Mouse (Mus musculus) adrenal gland, postnatal 14 days (tissue): ENCODE results near the gene AI481877. TPM values are rescaled to one million over a fixed set of nuclear protein-coding genes. Genes with fewer than 3 reads are reported as not detected.

Experiments used
- DNase-seq: peaks from one replicate; pipeline ENCODE4 v3.0.0; 2021; ENCODE audit warnings: mixed read lengths
- total RNA-seq: library from RNA; stranded (reverse); gene quantifications from 2 replicates; pipeline ENCODE4 v1.2.3, GENCODE M21; 2021

AI481877 gene
- total RNA-seq, 1 experiment from 2014 or later: not detected

DNA sequence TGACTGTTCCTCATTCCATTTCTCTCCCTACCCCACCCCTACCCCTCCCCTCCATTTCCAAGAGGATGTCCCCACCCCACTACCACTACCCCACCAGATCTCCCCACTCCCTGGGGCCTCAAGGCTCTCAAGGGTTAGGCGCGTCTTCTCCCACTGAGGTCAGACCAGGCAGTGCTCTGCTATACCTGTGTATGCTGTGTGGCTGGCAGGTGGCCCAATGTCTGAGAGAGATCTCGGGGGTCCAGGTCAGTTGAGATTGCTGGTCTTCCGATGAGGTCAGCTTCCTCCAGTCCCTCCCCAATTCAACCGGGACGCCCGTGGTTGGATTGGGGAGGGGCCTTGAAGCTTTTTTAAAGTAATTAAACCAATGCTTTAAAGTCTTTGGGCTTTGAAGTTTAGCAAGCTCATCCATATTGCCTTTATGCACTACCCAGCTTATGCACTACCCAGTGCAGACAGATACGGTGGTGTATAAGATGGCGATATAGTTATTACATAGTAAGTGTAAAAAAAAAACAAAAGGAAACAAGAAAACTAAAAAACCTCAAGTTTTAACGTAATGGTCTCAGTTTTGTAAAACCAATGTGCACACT, 104.4 kb downstream of the AI481877 start:
- DNase-seq: peak; percentile 18

DNA sequence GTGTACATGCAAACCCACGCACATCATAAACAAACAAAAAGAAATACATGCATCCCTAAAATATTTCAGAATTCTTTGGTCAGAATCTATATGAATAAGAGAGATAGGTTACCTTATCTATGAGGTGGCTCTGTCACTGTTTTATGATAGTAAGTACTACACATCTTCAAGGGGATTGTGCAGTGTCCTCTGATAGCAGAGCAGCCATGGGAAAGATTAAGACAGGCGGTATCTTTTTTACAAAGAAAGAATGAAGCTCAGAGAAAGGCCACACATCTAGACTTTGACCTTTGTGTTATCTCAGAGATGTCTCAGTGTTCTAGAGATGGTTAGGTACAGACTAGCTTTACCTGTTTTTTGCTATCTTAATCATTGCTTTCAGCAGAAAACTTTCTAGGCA, 121.9 kb downstream of the AI481877 start:
- no peak for DNase-seq

DNA sequence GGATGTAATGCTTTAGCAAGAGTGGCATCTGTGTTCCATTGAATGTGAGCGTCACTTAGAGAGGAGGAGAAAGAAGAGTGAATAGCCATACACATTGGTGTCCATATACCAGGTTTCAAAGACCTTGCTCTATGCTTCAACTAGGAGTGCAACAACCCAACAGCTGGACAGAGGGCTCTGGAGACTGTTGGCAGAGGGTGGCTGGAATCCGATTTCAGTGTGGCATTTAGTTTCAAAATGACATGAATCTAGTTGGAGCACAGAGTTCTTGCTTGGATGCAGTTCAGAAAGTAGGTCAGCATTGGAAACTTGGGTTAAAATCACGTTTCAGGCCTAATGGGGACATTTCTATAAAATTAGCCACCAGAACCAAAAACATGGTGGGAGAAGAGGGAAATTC, 123.6 kb downstream of the AI481877 start:
- DNase-seq: peak; percentile 20

DNA sequence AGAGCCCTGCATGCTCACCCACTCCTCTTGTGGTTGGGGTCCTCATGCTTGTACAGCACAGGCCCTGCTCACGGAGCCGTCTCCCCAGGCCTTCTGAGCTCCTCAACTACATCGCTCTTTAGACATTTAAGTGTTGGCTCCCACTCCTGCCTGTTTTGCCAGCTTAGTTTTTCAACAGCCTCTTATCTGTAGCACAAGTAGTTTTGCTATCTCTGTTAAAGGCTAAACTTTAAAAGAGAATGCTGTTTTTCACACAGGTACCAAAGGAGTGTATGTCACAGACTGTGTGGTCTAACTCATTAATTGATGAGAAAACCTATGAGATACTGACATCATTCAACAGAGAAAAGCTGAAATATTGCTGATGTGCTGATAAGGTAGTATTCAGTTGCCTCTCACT, 127.3 kb downstream of the AI481877 start:
- no peak for DNase-seq

DNA sequence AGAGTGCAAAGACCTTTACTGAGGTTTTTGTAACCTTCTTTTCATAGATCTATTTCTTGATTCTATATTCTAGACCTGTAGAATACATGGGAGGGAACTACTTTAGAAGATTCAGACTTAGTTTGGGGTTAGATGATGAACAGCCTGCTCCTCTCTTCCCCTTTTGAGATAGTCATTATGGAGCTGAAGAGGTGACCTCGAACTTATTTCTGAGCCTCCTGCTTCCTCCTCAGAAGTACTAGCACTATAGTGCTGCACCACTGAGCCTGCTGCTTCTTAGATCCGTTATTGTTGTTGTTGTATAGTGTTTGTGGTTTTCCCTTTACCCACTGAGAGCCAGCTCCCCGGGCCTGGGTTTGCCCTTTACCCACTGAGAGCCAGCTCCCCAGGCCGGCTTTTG, 129.1 kb downstream of the AI481877 start:
- no peak for DNase-seq

DNA sequence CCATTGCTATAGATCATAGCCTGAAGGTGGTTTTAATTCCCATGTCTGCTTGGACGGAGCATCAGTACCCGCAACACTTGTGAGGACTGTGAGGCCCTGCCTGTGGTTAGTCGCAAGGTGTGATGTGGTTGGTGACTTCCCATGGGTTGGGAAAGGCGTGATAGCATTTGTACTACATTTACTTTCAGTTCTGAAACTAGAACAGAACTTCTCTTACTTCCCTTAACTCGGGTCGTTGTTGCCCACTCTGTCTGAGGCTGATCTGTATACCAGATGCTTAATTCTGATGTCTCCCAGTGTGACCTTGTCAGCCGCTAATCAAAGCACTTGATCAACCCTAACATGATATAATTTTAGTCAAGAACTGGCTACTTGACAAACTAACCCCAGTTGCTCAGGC, 129.6 kb downstream of the AI481877 start:
- no peak for DNase-seq

DNA sequence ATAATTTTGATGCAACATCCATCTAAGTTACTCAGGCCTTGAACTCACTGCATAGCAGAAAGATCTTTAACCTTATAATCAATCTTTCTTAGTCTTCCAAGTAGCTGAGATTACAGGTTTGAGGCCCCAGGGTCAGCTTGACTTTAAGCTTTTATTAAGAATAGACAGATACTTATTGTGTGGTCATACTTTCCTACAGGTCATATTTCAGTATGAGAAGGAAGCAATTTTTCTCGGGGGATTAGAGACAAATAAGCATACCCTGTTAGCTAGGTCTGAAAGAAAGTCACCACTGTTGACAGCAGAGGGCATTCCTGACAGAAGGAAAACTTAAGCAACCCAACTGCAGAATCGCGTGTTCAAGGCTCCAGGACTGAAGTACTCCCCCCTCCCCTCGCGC, 130.8 kb downstream of the AI481877 start:
- DNase-seq: no peak

DNA sequence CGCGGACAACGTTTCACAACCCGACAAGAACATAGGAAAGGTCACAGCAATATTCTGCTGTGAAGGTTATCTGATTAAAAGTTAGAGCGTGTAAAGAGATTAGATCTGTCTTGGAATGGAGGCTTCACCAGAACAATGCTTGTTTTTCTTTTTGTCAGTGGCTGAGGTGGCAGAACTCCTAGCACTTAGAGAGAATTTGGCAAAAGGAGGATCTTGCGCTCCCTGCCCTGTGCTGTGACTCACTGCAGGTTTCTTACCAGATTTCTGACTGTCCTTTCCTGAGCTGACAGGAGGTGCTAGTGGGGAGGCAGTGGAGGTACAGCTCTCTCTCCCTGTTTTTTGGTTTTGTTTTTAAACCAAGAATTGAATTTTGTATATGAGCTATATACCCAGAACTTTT, 131.8 kb downstream of the AI481877 start:
- peak; percentile 28 for DNase-seq

DNA sequence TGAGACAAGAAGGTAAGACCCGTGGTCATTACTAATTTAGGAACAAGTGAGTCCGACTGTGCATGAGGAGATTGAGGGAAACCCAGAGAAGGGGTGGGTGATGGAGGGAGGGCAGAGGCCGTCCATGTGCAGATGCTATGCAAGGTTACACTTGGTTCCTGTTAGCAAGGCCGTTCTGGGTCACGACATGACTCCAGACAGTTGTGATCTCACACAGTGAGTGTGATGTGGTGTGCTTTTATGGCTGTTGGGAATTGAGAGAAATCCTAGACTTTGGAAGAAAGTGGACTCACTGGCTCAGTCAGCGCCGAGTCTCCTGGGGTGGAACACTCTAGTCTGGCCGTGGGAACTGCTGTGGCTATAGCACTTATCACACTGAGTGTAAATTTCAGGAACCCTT, 132.6 kb downstream of the AI481877 start:
- DNase-seq: no peak

DNA sequence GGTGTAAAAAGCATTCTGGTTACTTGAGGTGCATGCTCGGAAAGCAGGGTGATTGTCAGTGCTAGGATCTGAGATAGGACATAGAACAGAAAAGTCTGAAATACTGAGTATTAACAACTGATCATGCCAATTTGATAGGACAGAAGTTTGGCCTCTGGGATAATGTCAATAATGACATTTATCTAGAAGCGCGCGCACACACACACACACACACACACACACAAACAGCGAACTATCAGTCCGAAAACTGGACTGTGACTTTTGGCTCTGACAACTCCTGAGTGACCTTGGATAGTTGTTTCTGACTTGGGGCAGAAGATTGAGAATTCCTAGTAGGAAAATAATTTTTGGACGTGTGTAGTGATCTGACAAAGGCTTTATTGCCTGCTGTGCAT, 135.0 kb downstream of the AI481877 start:
- no peak for DNase-seq

DNA sequence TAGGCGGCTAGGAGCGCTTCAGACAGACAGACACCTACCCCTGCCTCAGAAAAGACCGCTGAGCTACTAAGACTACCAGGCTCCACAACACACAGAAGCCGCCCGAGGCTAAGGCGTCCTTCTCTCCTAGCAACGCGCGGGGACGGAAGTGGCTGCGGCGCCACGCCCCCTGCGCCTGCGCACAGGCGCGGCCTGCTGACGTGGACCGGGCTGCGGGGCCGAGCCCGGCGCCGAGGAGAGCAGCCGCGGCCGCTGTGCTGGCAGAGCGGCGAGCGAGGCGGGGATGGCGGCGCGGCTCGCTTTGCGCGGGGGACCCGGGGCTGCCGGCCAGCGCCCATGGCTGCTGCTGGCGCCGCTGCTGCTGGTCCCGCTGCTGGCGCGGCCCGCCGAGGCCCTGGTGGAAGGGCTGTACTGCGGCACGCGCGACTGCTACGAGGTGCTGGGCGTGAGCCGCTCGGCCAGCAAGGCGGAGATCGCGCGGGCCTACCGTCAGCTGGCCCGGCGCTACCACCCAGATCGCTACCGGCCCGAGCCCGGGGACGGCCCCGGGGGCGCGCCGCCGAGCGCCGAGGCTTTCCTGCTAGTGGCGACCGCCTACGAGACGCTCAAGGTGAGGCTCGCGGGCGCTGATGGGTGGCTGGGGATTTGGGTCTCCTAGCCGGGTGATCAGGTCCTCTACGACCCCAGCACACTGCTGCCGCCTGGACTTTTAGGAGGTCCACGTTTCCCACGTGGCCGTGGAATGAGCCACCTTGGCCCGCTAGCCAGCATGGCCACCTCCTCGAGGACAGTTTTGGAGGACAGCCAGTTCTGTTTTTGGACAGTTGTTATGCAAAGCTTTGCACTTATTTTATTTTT, 135.6 kb downstream of the AI481877 start, which contains the start of gene Gm20503:
Gm20503 (plus strand) TSS at position 263 of the 858 bp plus-strand sequence.
- peak; percentile 95 for DNase-seq

DNA sequence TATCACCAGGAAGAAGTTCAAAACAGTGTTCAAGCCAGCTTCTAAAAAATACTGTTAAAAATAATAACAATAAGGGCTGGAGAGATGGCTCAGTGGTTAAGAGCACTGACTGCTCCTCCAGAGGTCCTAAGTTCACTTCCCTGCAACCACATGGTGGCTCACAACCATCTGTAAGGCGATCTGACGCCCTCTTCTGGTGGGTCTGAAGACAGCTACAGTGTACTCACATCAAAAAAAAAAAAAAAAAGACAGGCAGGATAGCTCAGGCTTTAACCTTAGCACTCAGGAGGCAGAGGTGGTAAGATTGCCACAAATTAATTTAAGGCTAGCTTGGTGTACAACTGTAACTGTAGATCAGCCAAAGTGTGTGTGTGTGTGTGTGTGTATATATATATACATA, 138.2 kb downstream of the AI481877 start:
- DNase-seq: peak; percentile 72

DNA sequence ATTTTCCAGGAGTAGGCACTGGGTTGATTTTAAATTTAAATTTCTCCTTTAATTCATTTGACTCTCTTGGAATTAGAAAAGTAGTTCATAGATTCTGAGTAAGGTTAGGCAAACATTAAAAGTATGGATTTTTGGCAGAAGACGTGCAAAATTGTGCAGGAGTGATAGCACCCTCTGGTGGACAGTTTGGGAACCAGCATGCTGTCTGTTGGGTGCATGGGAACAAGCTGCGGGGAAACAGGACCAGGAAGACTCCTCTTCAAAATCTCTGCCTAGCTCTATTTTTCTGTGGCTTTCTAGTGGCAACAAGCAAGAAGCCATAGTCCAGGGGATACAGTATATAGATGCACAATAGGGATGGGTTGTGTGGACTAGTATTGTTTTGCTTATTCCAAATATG, 139.1 kb downstream of the AI481877 start:
- peak; percentile 83 for DNase-seq

DNA sequence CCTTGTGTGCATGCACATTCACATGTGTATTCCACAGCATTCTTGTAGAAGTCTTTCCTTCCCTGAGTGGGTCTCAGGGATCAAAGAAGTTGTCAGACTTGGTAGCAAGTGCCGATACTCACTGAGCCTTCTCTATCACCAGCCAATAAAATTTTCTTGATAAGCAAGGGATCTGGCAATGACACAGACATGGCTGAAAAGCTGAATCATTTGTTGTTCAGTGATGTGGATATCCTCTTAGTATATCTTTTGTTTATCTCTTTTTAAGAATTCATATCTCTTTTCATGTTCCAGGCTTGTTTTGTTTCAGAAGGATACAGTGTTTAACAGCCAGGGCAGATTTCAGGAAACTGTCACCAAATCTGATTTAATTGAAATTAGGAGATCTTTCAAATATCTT, 140.1 kb downstream of the AI481877 start:
- no peak for DNase-seq

DNA sequence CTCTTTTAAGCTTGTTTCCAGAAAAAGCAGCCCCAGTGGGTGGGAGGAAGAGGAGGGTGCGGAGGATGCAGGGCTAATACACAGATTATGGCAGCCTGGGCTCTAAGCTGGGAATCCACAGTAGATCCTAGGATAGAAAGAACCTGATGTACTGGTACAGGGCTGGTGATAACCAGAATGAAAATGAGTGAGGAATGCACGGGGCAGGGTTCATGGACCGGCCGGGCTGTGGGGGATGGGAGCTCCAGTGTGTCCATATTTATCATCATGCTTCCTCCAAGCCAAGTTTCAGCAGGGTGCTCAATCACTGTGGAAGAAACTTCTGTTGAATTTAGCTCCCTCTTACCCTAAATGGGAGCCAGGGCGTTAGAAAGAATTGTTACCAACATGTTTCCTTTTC, 141.7 kb downstream of the AI481877 start:
- DNase-seq: peak; percentile 34

DNA sequence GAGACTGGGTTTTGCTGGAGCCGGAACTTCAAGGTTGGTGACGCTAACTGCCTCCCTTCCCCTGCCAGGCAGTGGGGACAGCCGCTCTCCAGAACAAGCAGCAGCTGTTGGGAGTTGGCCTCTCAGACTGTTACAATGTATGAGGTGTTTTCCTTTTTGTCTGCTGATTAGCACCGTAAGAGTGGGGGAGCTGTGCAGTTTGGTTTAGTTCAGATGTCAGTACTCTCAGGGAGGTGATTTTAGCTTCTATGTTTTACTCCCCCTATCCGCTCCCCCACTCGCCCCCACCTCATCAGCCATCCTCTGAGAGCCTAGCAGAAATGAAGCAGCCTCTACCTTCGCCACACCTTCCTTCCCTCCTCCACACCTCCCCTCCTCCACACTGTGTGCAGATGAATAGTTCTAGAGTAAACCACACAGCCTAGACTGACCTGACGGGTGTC, 143.5 kb downstream of the AI481877 start:
- peak; percentile 62 for DNase-seq

DNA sequence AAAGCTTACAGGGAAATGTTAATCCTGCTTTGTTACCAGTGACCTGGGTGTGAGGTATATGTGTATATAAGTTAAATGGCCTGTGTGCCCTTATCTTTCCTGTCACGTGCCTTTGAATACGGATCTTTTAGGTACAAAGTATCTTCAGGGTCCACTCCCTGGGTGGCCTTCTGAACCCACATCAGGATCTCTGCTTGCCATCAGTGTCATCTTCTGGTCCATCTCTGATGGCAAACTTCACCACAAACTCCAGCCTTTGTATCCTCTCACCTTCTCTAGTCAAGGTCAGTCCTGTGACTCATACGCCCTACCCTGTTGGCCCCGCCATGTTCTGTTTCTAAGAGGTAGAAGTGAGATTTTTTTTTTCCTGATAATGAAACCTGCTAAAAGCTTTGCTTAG, 144.0 kb downstream of the AI481877 start, which contains the start of gene Dnajc25:
Dnajc25 (plus strand) TSS at position 301 of the 400 bp plus-strand sequence.
- DNase-seq: peak; percentile 17

Other genes with a start within 250 kb of the AI481877 start
- gene Ecpas, start 226.2 kb downstream of the AI481877 start, total RNA-seq: 149 and 159 TPM in 2 replicates
- gene Zkscan16, start 195.4 kb downstream of the AI481877 start, total RNA-seq: 2.3 and 2.5 TPM in 2 replicates
- 14.6 and 18.1 TPM in 2 replicates for gene Ptgr1, start 151.9 kb downstream of the AI481877 start, total RNA-seq
- gene Dnajc25, start 143.9 kb downstream of the AI481877 start, total RNA-seq: 18.7 and 19.3 TPM in 2 replicates
- gene Gm20503, start 135.8 kb downstream of the AI481877 start, total RNA-seq: 6.0 and 13.3 TPM in 2 replicates
- 25.7 and 30.0 TPM in 2 replicates for gene Gng10, start 103.9 kb downstream of the AI481877 start, total RNA-seq
- gene Ugcg, start 50.3 kb upstream of the AI481877 start, total RNA-seq: 36.9 and 46.0 TPM in 2 replicates